Mouse (Mus musculus) kidney, embryonic 16.5 days (tissue): ENCODE measurements around the gene Abcb1a. TPM values are rescaled to one million over a fixed set of nuclear protein-coding genes. Genes with fewer than 3 reads are reported as not detected.

ENCODE experiments used
- ATAC-seq: fragments of 200-750 bp; cut with Nextera tagmentation; 2 replicates; pipeline ENCODE4 v1.8.0; 2017; ENCODE audit warnings: moderate TSS enrichment; ENCODE audit not compliant: low FRiP score, low TSS enrichment
- H3K27ac ChIP-seq: fragments of 300-500 bp; sonication (generic); 2 replicates; pipeline ENCODE4 v1.5.1; 2014; ENCODE audit warnings: low read length
- H3K27me3 ChIP-seq: fragments of 300-500 bp; sonication (generic); 2 replicates; pipeline ENCODE4 v1.6.1; 2014; ENCODE audit warnings: low read length, control low read depth, mixed read lengths; ENCODE audit not compliant: insufficient read depth
- H3K36me3 ChIP-seq: fragments of 300-500 bp; sonication (generic); 2 replicates; pipeline ENCODE4 v1.6.1; 2014; ENCODE audit warnings: low read length, control low read depth, mixed read lengths; ENCODE audit not compliant: insufficient read depth
- H3K4me1 ChIP-seq: fragments of 300-500 bp; sonication (generic); 2 replicates; pipeline ENCODE4 v1.6.1; 2014; ENCODE audit warnings: low read length, control low read depth, mixed read lengths; ENCODE audit not compliant: insufficient read depth
- H3K4me2 ChIP-seq: fragments of 300-500 bp; sonication (generic); replicated peaks from 2 replicates; pipeline ENCODE4 v1.6.1; 2014; ENCODE audit warnings: low read depth, low read length
- H3K4me3 ChIP-seq: fragments of 300-500 bp; sonication (generic); 2 replicates; pipeline ENCODE4 v1.5.1; 2014; ENCODE audit warnings: mild to moderate bottlenecking, low read length
- H3K9ac ChIP-seq: fragments of 300-500 bp; sonication (generic); replicated peaks from 2 replicates; pipeline ENCODE4 v1.6.1; 2014; ENCODE audit warnings: low read length
- H3K9me3 ChIP-seq: fragments of 300-500 bp; sonication (generic); 2 replicates; pipeline ENCODE4 v1.6.1; 2016; ENCODE audit warnings: low read length, control low read depth
- WGBS: fragments of 180-500 bp; shearing (Covaris S2); extraction: QIAGEN DNeasy Blood & Tissue Kit; methylation state at CpG from one replicate; pipeline ENCODE4 v1.1.7; 2014; 5-methylcytosine and 5-hydroxymethylcytosine counted together
- polyA plus RNA-seq: library from polyadenylated mRNA; unstranded; fragments of >200 nt; fragmentation: Nextera tagmentation; extraction: Ambion mirVana; gene quantifications from 2 replicates; pipeline ENCODE4 v1.2.1, GENCODE M21; 2015

Gene Abcb1a
- polyA plus RNA-seq, 1 experiment from 2014 or later, result 0.37 TPM

DNA sequence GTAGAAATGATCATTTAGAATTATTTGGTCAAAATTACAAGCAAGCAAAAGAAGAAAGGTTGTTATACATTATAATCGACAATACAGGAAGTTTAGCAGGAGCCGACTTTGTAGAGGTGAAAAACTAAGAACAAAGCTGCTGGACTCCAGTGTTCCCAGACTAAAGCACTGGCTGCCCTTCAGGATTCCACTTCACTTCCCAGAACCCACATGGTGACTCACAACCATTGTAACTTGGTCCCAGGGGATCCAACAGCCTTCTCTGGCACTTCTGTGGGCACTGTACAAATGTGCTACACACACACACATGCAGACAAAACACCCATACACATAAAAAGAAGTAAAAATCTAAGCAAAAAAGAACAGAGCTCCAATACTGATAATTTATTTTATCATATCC is 118.9 kb downstream of the Abcb1a start:
- WGBS, result 81% methylated on average over 2 of the region's 2 CpGs
- Histone ChIP-seq H3K9ac (no peak overlapping the region), H3K36me3 (no peaks in the 10 kb centered on the region), H3K4me3 (no peak overlapping the region), H3K27me3 (no peaks in the 10 kb centered on the region), H3K27ac (no peak overlapping the region), H3K4me2 (no peak overlapping the region), H3K9me3 (no peaks in the 10 kb centered on the region), H3K4me1 (no peaks in the 10 kb centered on the region)
- no peak for ATAC-seq

GRCm38 (mm10) chr5:8792281-8792680 is 132.4 kb downstream of the Abcb1a start:
- H3K9me3 ChIP-seq, result no peaks in the 10 kb centered on the region
- H3K27me3 ChIP-seq, result no peaks in the 10 kb centered on the region
- no peak overlapping the region for H3K4me3 ChIP-seq
- no peak overlapping the region for H3K4me2 ChIP-seq
- WGBS, result 54% methylated on average over 4 of the region's 4 CpGs
- no peak for ATAC-seq
- H3K36me3 ChIP-seq, result no peaks in the 10 kb centered on the region
- no peaks in the 10 kb centered on the region for H3K4me1 ChIP-seq
- H3K27ac ChIP-seq, result no peak overlapping the region
- H3K9ac ChIP-seq, result no peak overlapping the region

Other genes starting within 250 kb of the Abcb1a start
- gene Dbf4, start 237.4 kb upstream of the Abcb1a start, polyA plus RNA-seq, result 38.2 and 39.7 TPM in 2 replicates
- gene Slc25a40, start 237.2 kb upstream of the Abcb1a start, polyA plus RNA-seq, result 12.6 and 13.4 TPM in 2 replicates
- gene Rundc3b, start 37.1 kb upstream of the Abcb1a start, polyA plus RNA-seq, result 1.8 and 2.4 TPM in 2 replicates
- gene Abcb1b, start 138.1 kb downstream of the Abcb1a start, polyA plus RNA-seq, result 1.7 and 2.0 TPM in 2 replicates
- 0.09 and 0.12 TPM in 2 replicates for gene Abcb4, start 233.6 kb downstream of the Abcb1a start, polyA plus RNA-seq